Mouse (Mus musculus) cerebellum, adult 2 months (tissue): Measurements from ENCODE around the gene Klhl12. TPM values are rescaled to one million over a fixed set of nuclear protein-coding genes. Genes with fewer than 3 reads are reported as not detected.
"Not testable (repeated sequence)": the region's sequence is repeated elsewhere in the genome, so short reads cannot be mapped to it uniquely, and the experiment has no call there.

Experiments
- DNase-seq, 2 experiments: peaks; one replicate each; pipeline ENCODE4 v3.0.0; 2021
- H3K27ac ChIP-seq: fragments of 200-500 bp; 2 replicates; pipeline ENCODE4 v1.5.1; 2012; ENCODE audit warnings: low read length, control low read depth, inconsistent platforms; ENCODE audit not compliant: insufficient read depth
- H3K27me3 ChIP-seq: fragments of 200-500 bp; 2 replicates; pipeline ENCODE4 v1.6.1; 2012; ENCODE audit warnings: inconsistent platforms, mild to moderate bottlenecking, low read length, moderate library complexity; ENCODE audit not compliant: control insufficient read depth, insufficient read depth
- H3K4me1 ChIP-seq: fragments of 200-500 bp; 2 replicates; pipeline ENCODE4 v1.6.1; 2011; ENCODE audit warnings: low read length; ENCODE audit not compliant: control insufficient read depth, insufficient read depth
- H3K4me3 ChIP-seq: fragments of 200-500 bp; replicated peaks from 2 replicates; pipeline ENCODE3; 2011; ENCODE audit warnings: mild to moderate bottlenecking, low read depth, low read length, control low read depth; ENCODE audit not compliant: insufficient read depth
- CTCF ChIP-seq: fragments of 200-500 bp; IDR thresholded peaks from 2 replicates; pipeline ENCODE4 v1.5.1; 2011; ENCODE audit warnings: low read depth, mild to moderate bottlenecking, control low read depth, low read length, moderate library complexity, borderline replicate concordance; ENCODE audit not compliant: insufficient read depth
- POLR2A ChIP-seq: fragments of 200-500 bp; IDR thresholded peaks from 2 replicates; pipeline ENCODE4 v1.6.1; 2011; ENCODE audit warnings: low read length, control low read depth, borderline replicate concordance; ENCODE audit not compliant: insufficient read depth
- WGBS: fragments of 180-500 bp; shearing (Covaris S2); methylation state at CpG from one replicate; pipeline ENCODE4 v1.1.7; 2018; 5-methylcytosine and 5-hydroxymethylcytosine counted together
- polyA plus RNA-seq: library from polyadenylated mRNA; depleted of rRNA; stranded (reverse); fragments of >200 nt; gene quantifications from 2 replicates; pipeline ENCODE4 v1.2.3, GENCODE M21; 2012

Gene Klhl12
- polyA plus RNA-seq, 1 experiment: 29.8 TPM

- no peak for DNase-seq
- no peak overlapping the region for H3K27ac ChIP-seq
- no peak overlapping the region for H3K4me3 ChIP-seq
- no peaks in the 10 kb centered on the region for H3K27me3 ChIP-seq
- no peaks in the 10 kb centered on the region for H3K4me1 ChIP-seq
- TF ChIP-seq POLR2A: no peak
- no peak for TF ChIP-seq CTCF
- WGBS: 91% methylated on average over 6 of the region's 6 CpGs
These were observed 14.9 kb upstream of the Klhl12 start for GRCm38 (mm10) chr1:134440437-134440836.

GRCm38 (mm10) chr1:134441737-134442136 is 13.6 kb upstream of the Klhl12 start:
- DNase-seq, H3K27ac ChIP-seq, H3K27me3 ChIP-seq, H3K4me3 ChIP-seq, H3K4me1 ChIP-seq: not testable (repeated sequence)
- 91% methylated on average over 8 of the region's 10 CpGs for WGBS

- Histone ChIP-seq H3K4me3 (no peak overlapping the region), H3K27me3 (no peaks in the 10 kb centered on the region), H3K4me1 (no peaks in the 10 kb centered on the region), H3K27ac (no peak overlapping the region)
- no peak for DNase-seq
- TF ChIP-seq POLR2A: no peak
- TF ChIP-seq CTCF: no peak
- WGBS: 95% methylated on average over 3 of the region's 3 CpGs
These were observed 12.9 kb upstream of the Klhl12 start for GRCm38 (mm10) chr1:134442394-134442793.

GRCm38 (mm10) chr1:134443288-134443687 is 12.0 kb upstream of the Klhl12 start:
- not testable (repeated sequence) for H3K4me3 ChIP-seq, H3K27ac ChIP-seq, DNase-seq, H3K27me3 ChIP-seq, H3K4me1 ChIP-seq
- 24% methylated on average over 1 of the region's 1 CpGs for WGBS

- Histone ChIP-seq H3K27me3 (no peaks in the 10 kb centered on the region), H3K4me3 (no peak overlapping the region), H3K4me1 (no peaks in the 10 kb centered on the region), H3K27ac (no peak overlapping the region)
- no peak for TF ChIP-seq POLR2A
- no peak for TF ChIP-seq CTCF
- DNase-seq: no peak
- WGBS: 74% methylated on average over 2 of the region's 2 CpGs
These were observed 9.9 kb upstream of the Klhl12 start for GRCm38 (mm10) chr1:134445418-134445817.

- H3K27ac ChIP-seq, H3K27me3 ChIP-seq, H3K4me3 ChIP-seq, H3K4me1 ChIP-seq, DNase-seq: not testable (repeated sequence)
- WGBS: 69% methylated on average over 3 of the region's 3 CpGs
These were observed 6.8 kb upstream of the Klhl12 start for GRCm38 (mm10) chr1:134448537-134448936.

GRCm38 (mm10) chr1:134450201-134450600 is 5.1 kb upstream of the Klhl12 start:
- TF ChIP-seq CTCF (no peak), POLR2A (no peak)
- no peaks in the 10 kb centered on the region for H3K27me3 ChIP-seq
- no peak overlapping the region for H3K4me3 ChIP-seq
- WGBS: 88% methylated on average over 4 of the region's 4 CpGs
- no peaks in the 10 kb centered on the region; the same call in 1 of the 2 replicates for H3K4me1 ChIP-seq
- no peak for DNase-seq
- no peak overlapping the region for H3K27ac ChIP-seq

- 32% methylated on average over 3 of the region's 3 CpGs for WGBS
- TF ChIP-seq CTCF (peak; percentile 42; the same call in 1 of the 2 replicates), POLR2A (no peak)
- peak; percentile 27 to 47 for DNase-seq
- H3K4me1 ChIP-seq: no peaks in the 10 kb centered on the region; the same call in 1 of the 2 replicates
- H3K27me3 ChIP-seq: no peaks in the 10 kb centered on the region
- H3K4me3 ChIP-seq: no peak overlapping the region
- H3K27ac ChIP-seq: no peak overlapping the region
These were observed 4.3 kb upstream of the Klhl12 start for GRCm38 (mm10) chr1:134450986-134451385.

GRCm38 (mm10) chr1:134456060-134456459 is 729 bp downstream of the Klhl12 start:
- DNase-seq: peak in 1 of 2 experiments; percentile 7
- Histone ChIP-seq H3K27ac (no peak overlapping the region), H3K27me3 (no peaks in the 10 kb centered on the region), H3K4me3 (peak overlapping the region; percentile 78), H3K4me1 (no peaks in the 10 kb centered on the region; the same call in 1 of the 2 replicates)
- TF ChIP-seq POLR2A: no peak
- TF ChIP-seq CTCF: no peak
- 16% methylated on average over 5 of the region's 5 CpGs for WGBS
